In genomic region chr4:137480993-137481340, GRCm38 (mm10) we compare ENCODE assay signal across 10 mouse cellular contexts. TPM values are rescaled to one million over a fixed set of nuclear protein-coding genes. Genes with fewer than 3 reads are reported as not detected.
DNase-seq lines count a peak whose midpoint lies in the region; ATAC-seq and TF ChIP-seq lines count a peak whose summit lies in the region.
"Had no signal": no experiment of that assay in that cellular context is flagged by ENCODE, and none has a peak within 500 bp of the region (broad histone marks: within the 10 kb centered on the region; RNA-seq: fewer than 3 reads in every experiment).

No protein-coding gene starts in this region.

- 24% methylated on average over 1 of the region's 1 CpGs for WGBS in kidney, adult 2 months
- WGBS in embryonic facial prominence, embryonic 15.5 days = 13% methylated on average over 1 of the region's 1 CpGs
- WGBS in liver, embryonic 15.5 days (ENCODE audit: insufficient replicate concordance) = 60% methylated on average over 1 of the region's 1 CpGs

- H3K27me3 ChIP-seq in kidney, adult 2 months (replicated peaks; ENCODE audit: control insufficient read depth, insufficient read depth, low read length) = no peaks in the 10 kb centered on the region
- H3K27me3 ChIP-seq in embryonic facial prominence, embryonic 15.5 days = no peaks in the 10 kb centered on the region
- no peaks in the 10 kb centered on the region for H3K27me3 ChIP-seq in liver, embryonic 15.5 days

- H3K4me1 ChIP-seq in kidney, adult 2 months (ENCODE audit: control insufficient read depth, insufficient read depth, low read length) = peaks cover 31% of the 10 kb centered on the region
- peaks cover 68% of the 10 kb centered on the region for H3K4me1 ChIP-seq in brown adipose tissue, adult 24 weeks (ENCODE audit: control insufficient read depth, insufficient read depth, insufficient read length, low read length)
- peaks cover 91% of the 10 kb centered on the region for H3K4me1 ChIP-seq in embryonic facial prominence, embryonic 15.5 days
- H3K4me1 ChIP-seq in liver, embryonic 15.5 days (replicated peaks) = peaks cover 79% of the 10 kb centered on the region

- no peaks in the 10 kb centered on the region for H3K36me3 ChIP-seq in kidney, adult 2 months (ENCODE audit: control insufficient read depth, insufficient read depth, low read length)
- no peaks in the 10 kb centered on the region for H3K36me3 ChIP-seq in embryonic facial prominence, embryonic 15.5 days
- H3K36me3 ChIP-seq in liver, embryonic 15.5 days (replicated peaks) = no peaks in the 10 kb centered on the region

- DNase-seq in kidney, adult 2 months = no peak
- no peak for DNase-seq in kidney, adult 18-20 months
- DNase-seq in thymus, adult 18-20 months = no peak
- no peak for DNase-seq in layer of hippocampus, adult 11-12 months (ENCODE audit: low spot score)
- DNase-seq: adrenal gland, postnatal 36 days; cerebellum, adult 9-11 months; thymus, postnatal 4 days had no signal

- ATAC-seq in embryonic facial prominence, embryonic 15.5 days (ENCODE audit: insufficient number of reproducible peaks, low FRiP score, low TSS enrichment, low read depth) = no peak
- no peak for ATAC-seq in liver, embryonic 15.5 days (ENCODE audit: insufficient read depth)

- peak overlapping the region; percentile 17 for H3K27ac ChIP-seq in kidney, adult 2 months (ENCODE audit: insufficient read depth, low read depth, low read length)
- H3K27ac ChIP-seq in brown adipose tissue, adult 24 weeks (replicated peaks; ENCODE audit: low read depth, low read length) = peak overlapping the region; percentile 97
- peak overlapping the region; percentile 55 for H3K27ac ChIP-seq in embryonic facial prominence, embryonic 15.5 days (replicated peaks)
- H3K27ac ChIP-seq in liver, embryonic 15.5 days (replicated peaks) = peak overlapping the region; percentile 68

- no peak overlapping the region for H3K4me3 ChIP-seq in kidney, adult 2 months (ENCODE audit: insufficient read depth, low read depth, low read length)
- H3K4me3 ChIP-seq in brown adipose tissue, adult 24 weeks (ENCODE audit: insufficient read depth, low read depth, low read length) = no peak overlapping the region
- no peak overlapping the region for H3K4me3 ChIP-seq in embryonic facial prominence, embryonic 15.5 days (replicated peaks)
- H3K4me3 ChIP-seq in liver, embryonic 15.5 days (replicated peaks) = no peak overlapping the region

- H3K9me3 ChIP-seq in embryonic facial prominence, embryonic 15.5 days (replicated peaks) = no peaks in the 10 kb centered on the region
- no peaks in the 10 kb centered on the region for H3K9me3 ChIP-seq in liver, embryonic 15.5 days (replicated peaks)

- no peak overlapping the region for H3K4me2 ChIP-seq in embryonic facial prominence, embryonic 15.5 days (replicated peaks)
- peak overlapping the region; percentile 34; the same call in 1 of the 2 replicates for H3K4me2 ChIP-seq in liver, embryonic 15.5 days

- no peak for TF ChIP-seq CTCF in kidney, adult 2 months (conservative IDR thresholded peaks at IDR 0.05; ENCODE audit: insufficient read depth, insufficient read length, low read depth, low read length)

- no peak for TF ChIP-seq POLR2A in kidney, adult 2 months (IDR thresholded peaks at IDR 0.05; ENCODE audit: low read depth, low read length)

- no peak overlapping the region for H3K9ac ChIP-seq in embryonic facial prominence, embryonic 15.5 days
- no peak overlapping the region for H3K9ac ChIP-seq in liver, embryonic 15.5 days

RNA-seq across cellular contexts. Expression of gene Hspg2, which starts 12.4 kb away (rescaled TPM):
- polyA plus RNA-seq in kidney, adult 2 months (2012; rRNA removed) = 29.7 and 34.7 TPM in 2 replicates
- polyA plus RNA-seq in brown adipose tissue, adult 24 weeks (2012; ENCODE audit: insufficient read depth, insufficient read length, missing spikeins) = 32.5 and 49.7 TPM in 2 replicates
- 48.5 and 49.1 TPM in 2 replicates for polyA plus RNA-seq in embryonic facial prominence, embryonic 15.5 days (2015; fragmentation: Nextera tagmentation; extraction: Ambion mirVana)
- 3.9 and 5.1 TPM in 2 replicates for polyA plus RNA-seq in liver, embryonic 15.5 days (2015; fragmentation: Nextera tagmentation; extraction: Ambion mirVana)

RNA-seq across cellular contexts. Expression of gene 1700013G24Rik, which starts 27.9 kb away (rescaled TPM):
- 0.22 and 0.46 TPM in 2 replicates for polyA plus RNA-seq in kidney, adult 2 months (2012; rRNA removed)
- not detected in 2 replicates for polyA plus RNA-seq in brown adipose tissue, adult 24 weeks (2012; ENCODE audit: insufficient read depth, insufficient read length, missing spikeins)
- not detected in 2 replicates for polyA plus RNA-seq in embryonic facial prominence, embryonic 15.5 days (2015; fragmentation: Nextera tagmentation; extraction: Ambion mirVana)
- not detected in 2 replicates for polyA plus RNA-seq in liver, embryonic 15.5 days (2015; fragmentation: Nextera tagmentation; extraction: Ambion mirVana)

RNA-seq across cellular contexts. Expression of gene Cela3b, which starts 50.6 kb away (rescaled TPM):
- not detected in 2 replicates for polyA plus RNA-seq in kidney, adult 2 months (2012; rRNA removed)
- not detected in 2 replicates for polyA plus RNA-seq in brown adipose tissue, adult 24 weeks (2012; ENCODE audit: insufficient read depth, insufficient read length, missing spikeins)
- not detected in 2 replicates for polyA plus RNA-seq in embryonic facial prominence, embryonic 15.5 days (2015; fragmentation: Nextera tagmentation; extraction: Ambion mirVana)
- polyA plus RNA-seq in liver, embryonic 15.5 days (2015; fragmentation: Nextera tagmentation; extraction: Ambion mirVana) = 0.18 and 1.0 TPM in 2 replicates

Comparison
In these comparisons a context has a peak if more than half of its experiments do, and no peak if none do; other contexts are left out.
1. H3K27ac ChIP-seq: peak in every context shown above with its lines; median percentile 97 in brown adipose tissue, adult 24 weeks; 68 in liver, embryonic 15.5 days; 55 in embryonic facial prominence, embryonic 15.5 days; 17 in kidney, adult 2 months.